Mouse (Mus musculus) cerebellum, adult 18-20 months (tissue): ENCODE measurements around the gene Gm45140.
A peak's percentile ranks its signal among the peaks of the same experiment; 100 is the strongest.

Experiments
- DNase-seq, 2 experiments: peaks; one replicate each; pipeline ENCODE4 v3.0.0; 2021

Gene Gm45140

GRCm38 (mm10) chr6:87842254-87842653 is 6.7 kb upstream of the Gm45140 start:
- no peak for DNase-seq

- DNase-seq: no peak
Observed at GRCm38 (mm10) chr6:87841635-87842034, 6.0 kb upstream of the Gm45140 start.

- no peak for DNase-seq
Observed at GRCm38 (mm10) chr6:87839797-87840341, 4.3 kb upstream of the Gm45140 start.

- peak; percentile 95 to 97 for DNase-seq
Observed at GRCm38 (mm10) chr6:87838551-87839197, 3.1 kb upstream of the Gm45140 start, which contains the start of gene Isy1. Gene Isy1 (minus strand): TSS chr6:87838798.

- no peak for DNase-seq
Observed at GRCm38 (mm10) chr6:87820366-87820765, 15.2 kb downstream of the Gm45140 start.

- DNase-seq: no peak
Observed at GRCm38 (mm10) chr6:87814486-87814885, 21.1 kb downstream of the Gm45140 start.

GRCm38 (mm10) chr6:87812656-87813055 is 22.9 kb downstream of the Gm45140 start:
- DNase-seq: no peak

- peak; percentile 93 to 95 for DNase-seq
Observed at GRCm38 (mm10) chr6:87811675-87812338, 23.8 kb downstream of the Gm45140 start, which contains the start of gene Rab43. Gene Rab43 (minus strand): TSS chr6:87812164.

- peak in 1 of 2 experiments; percentile 43 for DNase-seq
Observed at GRCm38 (mm10) chr6:87810713-87811669, 24.6 kb downstream of the Gm45140 start.

GRCm38 (mm10) chr6:87810311-87810710 is 25.3 kb downstream of the Gm45140 start:
- no peak for DNase-seq

- peak; percentile 50 to 51 for DNase-seq
Observed at GRCm38 (mm10) chr6:87809651-87810161, 25.9 kb downstream of the Gm45140 start.

GRCm38 (mm10) chr6:87809144-87809543 is 26.5 kb downstream of the Gm45140 start:
- no peak for DNase-seq

- DNase-seq: no peak
Observed at GRCm38 (mm10) chr6:87808521-87808920, 27.1 kb downstream of the Gm45140 start.

GRCm38 (mm10) chr6:87807735-87808440 is 27.7 kb downstream of the Gm45140 start:
- no peak for DNase-seq

GRCm38 (mm10) chr6:87806857-87807256 is 28.7 kb downstream of the Gm45140 start:
- peak in 1 of 2 experiments; percentile 45 for DNase-seq

- no peak for DNase-seq
Observed at GRCm38 (mm10) chr6:87806028-87806427, 29.6 kb downstream of the Gm45140 start.

GRCm38 (mm10) chr6:87805448-87805847 is 30.1 kb downstream of the Gm45140 start:
- no peak for DNase-seq

GRCm38 (mm10) chr6:87804886-87805285 is 30.7 kb downstream of the Gm45140 start:
- DNase-seq: no peak

GRCm38 (mm10) chr6:87804036-87804435 is 31.6 kb downstream of the Gm45140 start:
- no peak for DNase-seq

- DNase-seq: no peak
Observed at GRCm38 (mm10) chr6:87802462-87802861, 33.1 kb downstream of the Gm45140 start.

GRCm38 (mm10) chr6:87799576-87799975 is 36.0 kb downstream of the Gm45140 start:
- DNase-seq: no peak

GRCm38 (mm10) chr6:87797321-87797720 is 38.3 kb downstream of the Gm45140 start:
- no peak for DNase-seq
